Mouse (Mus musculus): ENCODE data around the gene Phc2. TPM values are rescaled to one million over a fixed set of nuclear protein-coding genes. Genes with fewer than 3 reads are reported as not detected.

Gene Phc2
- total RNA-seq, 2 experiments from 2014 or later = 85.4 to 91.3 TPM

- H3K4me3 ChIP-seq = no peak overlapping the region
- peak; percentile 48 for TF ChIP-seq CTCF (conservative IDR thresholded peaks at IDR 0.05)
- H3K27ac ChIP-seq = peak overlapping the region; percentile 59
- peak; percentile 57 to 79 for DNase-seq (ENCODE audit: low spot score in 2 of 2)
These were observed 65.6 kb downstream of the Phc2 start for GRCm38 (mm10) chr4:128720110-128720509.

- TF ChIP-seq CTCF (conservative IDR thresholded peaks at IDR 0.05) = no peak
- Histone ChIP-seq H3K4me3 (no peak overlapping the region), H3K27ac (no peak overlapping the region)
- DNase-seq (ENCODE audit: low spot score in 2 of 2) = no peak
These were observed 66.7 kb downstream of the Phc2 start for GRCm38 (mm10) chr4:128721061-128721648.

- no peak overlapping the region for H3K4me3 ChIP-seq
- no peak for DNase-seq (ENCODE audit: low spot score in 2 of 2)
- no peak overlapping the region for H3K27ac ChIP-seq
- TF ChIP-seq CTCF (conservative IDR thresholded peaks at IDR 0.05) = no peak
These were observed 67.3 kb downstream of the Phc2 start for GRCm38 (mm10) chr4:128721761-128722160.

- H3K27ac ChIP-seq = no peak overlapping the region
- no peak overlapping the region for H3K4me3 ChIP-seq
- DNase-seq (ENCODE audit: low spot score in 2 of 2) = no peak
- no peak for TF ChIP-seq CTCF (conservative IDR thresholded peaks at IDR 0.05)
These were observed 68.4 kb downstream of the Phc2 start for GRCm38 (mm10) chr4:128722932-128723331.

GRCm38 (mm10) chr4:128723431-128723830 is 68.9 kb downstream of the Phc2 start:
- DNase-seq (ENCODE audit: low spot score in 2 of 2) = no peak
- H3K4me3 ChIP-seq = no peak overlapping the region
- TF ChIP-seq CTCF (conservative IDR thresholded peaks at IDR 0.05) = no peak
- peak overlapping the region; percentile 76 for H3K27ac ChIP-seq

GRCm38 (mm10) chr4:128724059-128724458 is 69.6 kb downstream of the Phc2 start:
- DNase-seq (ENCODE audit: low spot score in 2 of 2) = no peak
- no peak overlapping the region for H3K4me3 ChIP-seq
- no peak for TF ChIP-seq CTCF (conservative IDR thresholded peaks at IDR 0.05)
- peak overlapping the region; percentile 76 for H3K27ac ChIP-seq

GRCm38 (mm10) chr4:128727019-128727720 is 72.7 kb downstream of the Phc2 start:
- peak overlapping the region; percentile 79 for H3K4me3 ChIP-seq
- no peak for TF ChIP-seq CTCF (conservative IDR thresholded peaks at IDR 0.05)
- peak overlapping the region; percentile 98 for H3K27ac ChIP-seq
- DNase-seq (ENCODE audit: low spot score in 2 of 2) = peak; percentile 65 to 78

GRCm38 (mm10) chr4:128727721-128728430 is 73.4 kb downstream of the Phc2 start:
- Histone ChIP-seq H3K27ac (peak overlapping the region; percentile 98), H3K4me3 (peak overlapping the region; percentile 79)
- DNase-seq (ENCODE audit: low spot score in 2 of 2) = no peak
- TF ChIP-seq CTCF (conservative IDR thresholded peaks at IDR 0.05) = no peak

- Histone ChIP-seq H3K4me3 (peak overlapping the region; percentile 79), H3K27ac (peak overlapping the region; percentile 98)
- no peak for TF ChIP-seq CTCF (conservative IDR thresholded peaks at IDR 0.05)
- DNase-seq (ENCODE audit: low spot score in 2 of 2) = no peak
These were observed 73.9 kb downstream of the Phc2 start for GRCm38 (mm10) chr4:128728431-128728851.

GRCm38 (mm10) chr4:128729033-128729708 is 74.7 kb downstream of the Phc2 start:
- no peak for TF ChIP-seq CTCF (conservative IDR thresholded peaks at IDR 0.05)
- peak overlapping the region; percentile 98 for H3K27ac ChIP-seq
- no peak for DNase-seq (ENCODE audit: low spot score in 2 of 2)
- H3K4me3 ChIP-seq = peak overlapping the region; percentile 79

- no peak for TF ChIP-seq CTCF (conservative IDR thresholded peaks at IDR 0.05)
- Histone ChIP-seq H3K27ac (peak overlapping the region; percentile 98), H3K4me3 (peak overlapping the region; percentile 79)
- no peak for DNase-seq (ENCODE audit: low spot score in 2 of 2)
These were observed 75.2 kb downstream of the Phc2 start for GRCm38 (mm10) chr4:128729709-128730037.

- peak overlapping the region; percentile 98; the same call in 1 of the 2 replicates for H3K27ac ChIP-seq
- H3K4me3 ChIP-seq = peak overlapping the region; percentile 79
- no peak for DNase-seq (ENCODE audit: low spot score in 2 of 2)
- no peak for TF ChIP-seq CTCF (conservative IDR thresholded peaks at IDR 0.05)
These were observed 75.8 kb downstream of the Phc2 start for GRCm38 (mm10) chr4:128730271-128730670.

GRCm38 (mm10) chr4:128732794-128733193 is 78.3 kb downstream of the Phc2 start:
- DNase-seq (ENCODE audit: low spot score in 2 of 2) = no peak
- TF ChIP-seq CTCF (conservative IDR thresholded peaks at IDR 0.05) = no peak
- H3K4me3 ChIP-seq = no peak overlapping the region
- peak overlapping the region; percentile 88 for H3K27ac ChIP-seq

Measured in layer of hippocampus, adult 2 months (tissue).